Mouse (Mus musculus) liver, embryonic 14.5 days (tissue): ENCODE data around the gene Syp. TPM values are rescaled to one million over a fixed set of nuclear protein-coding genes. Genes with fewer than 3 reads are reported as not detected.

ENCODE experiments used
- ATAC-seq: fragments of 200-750 bp; cut with Nextera tagmentation; 2 replicates; pipeline ENCODE4 v1.8.0; 2017; ENCODE audit warnings: moderate number of reproducible peaks, mild to moderate bottlenecking, moderate library complexity; ENCODE audit not compliant: insufficient read depth
- DNase-seq, 3 experiments: peaks; one replicate each; pipeline ENCODE4 v3.0.0-alpha.2; 2012 to 2013; ENCODE audit warnings: low read depth in 3 of 3, low spot score in 3 of 3
- H3K27ac ChIP-seq: fragments of 300-500 bp; sonication (generic); 2 replicates; pipeline ENCODE4 v1.5.1; 2014; ENCODE audit warnings: moderate library complexity, mild to moderate bottlenecking, control low read depth, inconsistent platforms
- H3K27me3 ChIP-seq: fragments of 300-500 bp; sonication (generic); 2 replicates; pipeline ENCODE4 v1.6.1; 2014; ENCODE audit warnings: mild to moderate bottlenecking, low read length, moderate library complexity; ENCODE audit not compliant: control insufficient read depth, insufficient read depth
- H3K36me3 ChIP-seq: fragments of 300-500 bp; sonication (generic); replicated peaks from 2 replicates; pipeline ENCODE4 v1.6.1; 2014; ENCODE audit warnings: low read depth; ENCODE audit not compliant: control insufficient read depth, insufficient read depth
- H3K4me1 ChIP-seq, 2 experiments: fragments of 200-500 bp in 1 of 2; fragments of 300-500 bp in 1 of 2; sonication (generic) in 1 of 2; replicated peaks; 2 replicates each; pipeline ENCODE4 v1.6.1; 2012 to 2014; ENCODE audit warnings: antibody characterized with exemption in 1 of 2, inconsistent platforms in 1 of 2, low read length in 1 of 2; ENCODE audit not compliant: control insufficient read depth in 2 of 2, insufficient read depth in 2 of 2
- H3K4me2 ChIP-seq: fragments of 300-500 bp; sonication (generic); 2 replicates; pipeline ENCODE4 v1.6.1; 2014; ENCODE audit warnings: low read depth, mild to moderate bottlenecking, control low read depth, moderate library complexity
- H3K4me3 ChIP-seq, 2 experiments: fragments of 200-500 bp in 1 of 2; fragments of 300-500 bp in 1 of 2; sonication (generic) in 1 of 2; 2 replicates each; pipeline ENCODE4 v1.5.1; 2012 to 2014; ENCODE audit warnings: low read depth in 2 of 2, low read length in 2 of 2, mild to moderate bottlenecking in 2 of 2, control low read depth in 1 of 2, inconsistent platforms in 1 of 2, moderate library complexity in 1 of 2; ENCODE audit not compliant: insufficient read depth in 1 of 2
- H3K9ac ChIP-seq: fragments of 300-500 bp; sonication (generic); replicated peaks from 2 replicates; pipeline ENCODE4 v1.6.1; 2014; ENCODE audit warnings: mild to moderate bottlenecking, control low read depth, moderate library complexity
- H3K9me3 ChIP-seq: fragments of 300-500 bp; sonication (generic); 2 replicates; pipeline ENCODE4 v1.6.1; 2016; ENCODE audit warnings: low read length, mixed read lengths; ENCODE audit not compliant: control insufficient read depth
- CTCF ChIP-seq: IDR thresholded peaks from 2 replicates; pipeline ENCODE4 v1.5.1; 2016; ENCODE audit warnings: antibody characterized with exemption, low read depth, control low read depth
- EP300 ChIP-seq: IDR thresholded peaks from 2 replicates; pipeline ENCODE4 v1.6.1; 2016; ENCODE audit warnings: antibody characterized with exemption, low read depth
- WGBS: fragments of 180-500 bp; shearing (Covaris S2); extraction: QIAGEN DNeasy Blood & Tissue Kit; methylation state at CpG from one replicate; pipeline ENCODE4 v1.1.7; 2014; ENCODE audit not compliant: insufficient replicate concordance; 5-methylcytosine and 5-hydroxymethylcytosine counted together
- polyA plus RNA-seq, 2 experiments: library from polyadenylated mRNA; depleted of rRNA in 1 of 2; stranded (reverse) in 1 of 2; unstranded in 1 of 2; fragments of >200 nt; fragmentation: Nextera tagmentation in 1 of 2; extraction: Ambion mirVana in 1 of 2; gene quantifications; 2 replicates each; pipeline versions ENCODE4 v1.2.1 to v1.2.3; 2012 to 2014

Syp gene
- polyA plus RNA-seq, 2 experiments: 0.25 to 0.39 TPM

DNA sequence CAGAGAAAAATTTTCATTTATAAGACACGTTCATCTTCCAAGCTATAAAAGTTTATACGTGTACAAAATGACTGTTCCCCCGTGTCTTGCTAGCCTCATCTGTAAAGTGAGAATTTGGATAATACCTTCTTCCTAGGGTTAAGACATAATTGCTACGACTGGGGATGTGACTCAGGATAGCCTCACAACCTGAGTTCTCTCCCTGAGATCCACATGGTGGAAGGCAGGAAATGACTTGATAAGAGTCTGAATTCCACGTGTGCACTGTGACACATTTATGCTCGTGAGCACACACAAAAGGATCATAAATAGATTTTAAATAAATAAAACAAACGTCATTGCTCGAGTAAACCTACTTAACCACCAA, 32.7 kb upstream of the Syp start:
- ATAC-seq: peak; percentile 24; the same call in 1 of the 2 replicates
- no peak overlapping the region for H3K27ac ChIP-seq
- no peak overlapping the region for H3K9ac ChIP-seq
- peaks cover 4% of the 10 kb centered on the region; the same call in 1 of the 2 replicates for H3K27me3 ChIP-seq
- peak overlapping the region; percentile 50 for H3K4me2 ChIP-seq
- TF ChIP-seq CTCF (no peak), EP300 (no peak)
- H3K9me3 ChIP-seq: no peaks in the 10 kb centered on the region
- 22% methylated on average over 8 of the region's 8 CpGs for WGBS
- no peak for DNase-seq
- no peaks in the 10 kb centered on the region; the same call in 1 of the 2 replicates for H3K36me3 ChIP-seq
- H3K4me3 ChIP-seq: no peak overlapping the region; a peak in 1 of 4 replicates
- peaks cover 0 to 5% of the 10 kb centered on the region in 2 experiments; a peak in 2 of 4 replicates for H3K4me1 ChIP-seq

DNA sequence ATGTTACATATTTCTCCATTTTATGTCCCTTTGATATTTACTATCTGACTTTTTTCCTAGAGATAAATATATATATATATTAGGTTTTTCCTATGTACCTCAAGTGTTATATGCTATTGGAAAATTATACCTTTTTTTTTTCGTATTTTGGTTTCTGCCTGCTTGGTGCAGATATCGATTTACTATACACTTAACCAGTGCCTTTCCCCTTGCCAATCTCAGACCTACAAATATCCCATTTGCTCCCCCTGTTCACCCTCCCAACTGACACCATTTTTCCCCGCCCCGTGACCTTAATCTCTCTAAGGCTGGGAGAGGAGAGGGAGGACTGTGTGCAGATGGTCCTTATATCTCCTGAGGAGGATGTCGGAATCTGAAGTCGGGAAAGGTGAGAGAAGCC, 31.5 kb upstream of the Syp start, which contains the start of gene Cacna1f:
Cacna1f (plus strand) TSS at position 301 of the 400 bp plus-strand sequence.
- Histone ChIP-seq H3K36me3 (no peaks in the 10 kb centered on the region; the same call in 1 of the 2 replicates), H3K27ac (no peak within 1 kb of the TSS), H3K27me3 (peaks cover 4% of the 10 kb centered on the region; the same call in 1 of the 2 replicates), H3K4me1 (peaks cover 0 to 5% of the 10 kb centered on the region in 2 experiments; a peak in 2 of 4 replicates), H3K9me3 (no peaks in the 10 kb centered on the region), H3K4me2 (no peak within 1 kb of the TSS), H3K4me3 (no peak within 1 kb of the TSS), H3K9ac (no peak within 1 kb of the TSS)
- WGBS: 54% methylated on average over 6 of the region's 6 CpGs
- ATAC-seq (no peak), DNase-seq (no peak)
- TF ChIP-seq CTCF (no peak), EP300 (no peak)

DNA sequence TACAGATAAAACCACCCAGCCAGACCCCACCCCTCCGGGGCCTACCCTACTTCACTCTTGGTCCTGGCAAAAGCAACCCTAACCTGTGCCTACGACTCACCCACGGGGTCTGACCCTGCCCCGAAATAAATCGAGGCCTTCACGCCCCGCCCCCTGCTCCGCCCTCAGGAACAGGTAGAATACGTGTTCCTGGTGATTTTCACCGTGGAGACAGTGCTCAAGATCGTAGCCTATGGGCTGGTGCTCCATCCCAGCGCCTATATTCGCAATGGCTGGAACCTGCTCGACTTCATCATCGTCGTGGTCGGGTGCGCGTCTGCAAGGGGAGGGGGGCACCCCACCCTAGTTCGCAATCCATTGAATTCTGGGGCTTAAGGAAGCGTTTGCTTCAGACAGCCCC, 28.2 kb upstream of the Syp start:
- Histone ChIP-seq H3K4me1 (peaks cover 0 to 2% of the 10 kb centered on the region in 2 experiments; a peak in 1 of 4 replicates), H3K9ac (no peak overlapping the region), H3K27ac (no peak overlapping the region), H3K36me3 (no peaks in the 10 kb centered on the region), H3K4me3 (no peak overlapping the region), H3K9me3 (no peaks in the 10 kb centered on the region), H3K27me3 (peaks cover 4% of the 10 kb centered on the region; the same call in 1 of the 2 replicates), H3K4me2 (no peak overlapping the region)
- ATAC-seq (no peak), DNase-seq (no peak)
- no peak for TF ChIP-seq CTCF
- TF ChIP-seq EP300: no peak
- 14% methylated on average over 21 of the region's 21 CpGs for WGBS

DNA sequence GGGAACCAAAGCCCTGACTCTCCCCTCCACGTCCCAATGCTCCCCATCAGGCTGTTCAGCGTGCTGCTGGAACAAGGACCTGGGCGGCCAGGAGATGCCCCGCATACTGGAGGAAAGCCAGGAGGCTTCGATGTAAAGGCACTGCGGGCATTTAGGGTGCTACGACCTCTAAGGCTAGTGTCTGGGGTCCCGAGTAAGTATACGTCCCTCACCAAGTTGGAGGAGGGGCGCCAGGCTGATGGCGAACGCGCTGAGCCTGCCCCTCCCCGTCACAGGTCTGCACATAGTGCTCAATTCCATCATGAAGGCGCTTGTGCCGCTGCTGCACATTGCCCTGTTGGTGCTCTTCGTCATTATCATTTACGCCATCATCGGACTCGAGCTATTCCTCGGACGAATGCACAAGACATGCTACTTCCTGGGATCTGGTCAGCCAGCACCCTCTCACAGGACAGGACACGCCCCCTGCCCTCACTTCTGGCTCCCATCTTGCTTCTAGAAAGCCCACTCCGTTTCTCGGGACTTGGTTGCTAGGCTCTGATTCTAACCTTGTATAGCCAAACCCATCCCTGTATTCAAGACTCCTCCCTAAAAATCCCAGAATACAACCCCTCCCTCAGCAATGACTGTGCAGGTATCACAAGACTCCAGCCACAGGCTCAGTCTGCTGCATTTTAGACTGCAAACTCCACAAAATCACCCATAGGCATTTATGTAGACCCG, 27.6 kb upstream of the Syp start:
- H3K36me3 ChIP-seq: no peaks in the 10 kb centered on the region
- H3K4me2 ChIP-seq: peak overlapping the region; percentile 24
- WGBS: 20% methylated on average over 26 of the region's 26 CpGs
- no peak for DNase-seq
- no peak for ATAC-seq
- TF ChIP-seq EP300 (no peak), CTCF (no peak)
- no peak overlapping the region for H3K27ac ChIP-seq
- no peaks in the 10 kb centered on the region for H3K9me3 ChIP-seq
- no peak overlapping the region for H3K4me3 ChIP-seq
- H3K4me1 ChIP-seq: peaks cover 0 to under 1% of the 10 kb centered on the region in 2 experiments; a peak in 1 of 4 replicates
- peaks cover 4% of the 10 kb centered on the region; the same call in 1 of the 2 replicates for H3K27me3 ChIP-seq
- no peak overlapping the region for H3K9ac ChIP-seq

DNA sequence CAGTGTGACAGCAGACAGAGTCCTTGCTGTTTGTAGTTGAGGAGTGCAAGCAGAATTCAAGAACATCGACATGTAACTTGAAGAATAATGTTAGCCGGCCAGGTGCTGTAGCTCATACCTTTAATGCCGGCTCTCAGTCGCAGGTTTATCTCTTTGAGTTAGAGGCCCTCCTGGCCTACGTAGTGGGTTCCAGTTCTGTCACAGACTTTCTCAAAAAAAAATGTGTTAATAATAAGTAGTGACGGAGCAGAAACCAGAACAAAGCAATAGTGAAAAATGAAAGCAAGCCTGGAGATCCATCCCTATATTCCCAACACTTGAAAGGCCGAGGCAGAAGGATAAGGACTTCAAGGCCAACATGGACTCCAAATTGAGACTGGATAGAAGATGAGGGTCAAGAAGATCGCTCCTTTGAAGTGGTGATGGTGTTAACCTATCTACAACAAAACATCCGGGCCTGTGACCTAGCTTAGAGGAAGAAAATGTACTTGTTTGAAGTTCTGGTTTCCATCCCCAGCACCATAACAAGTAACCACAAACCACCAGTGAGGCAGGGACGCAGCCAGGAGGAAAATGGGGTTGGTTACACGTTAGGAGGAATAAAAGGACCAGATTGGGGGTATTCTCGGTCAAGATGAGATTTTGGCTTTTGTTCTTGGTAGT, 20.3 kb upstream of the Syp start:
- Histone ChIP-seq H3K4me1 (no peaks in the 10 kb centered on the region), H3K27ac (no peak overlapping the region), H3K9ac (no peak overlapping the region), H3K4me3 (no peak overlapping the region), H3K36me3 (no peaks in the 10 kb centered on the region), H3K4me2 (no peak overlapping the region), H3K27me3 (no peaks in the 10 kb centered on the region), H3K9me3 (no peaks in the 10 kb centered on the region)
- TF ChIP-seq CTCF (no peak), EP300 (no peak)
- 51% methylated on average over 12 of the region's 12 CpGs for WGBS
- DNase-seq: no peak
- no peak for ATAC-seq
